Mouse (Mus musculus) G1E (cell line): Measurements from ENCODE around the gene Ints12. TPM values are rescaled to one million over a fixed set of nuclear protein-coding genes. Genes with fewer than 3 reads are reported as not detected.

Experiments
- ATAC-seq: 2 replicates; pipeline ENCODE4 v1.8.0; 2016; ENCODE audit warnings: mild to moderate bottlenecking; ENCODE audit not compliant: insufficient number of reproducible peaks, poor library complexity, low FRiP score, severe bottlenecking; ENCODE audit errors: extremely low read depth
- DNase-seq: peaks from one replicate; pipeline ENCODE4 v3.0.0; 2012; ENCODE audit warnings: low spot score
- H3K27me3 ChIP-seq: 2 replicates; pipeline ENCODE4 v1.6.1; 2012; ENCODE audit warnings: mild to moderate bottlenecking, low read length, inconsistent platforms; ENCODE audit not compliant: insufficient read depth
- H3K36me3 ChIP-seq: replicated peaks from 2 replicates; pipeline ENCODE3; 2012; ENCODE audit warnings: mild to moderate bottlenecking, inconsistent platforms
- H3K4me1 ChIP-seq: 2 replicates; pipeline ENCODE4 v1.6.1; 2012; ENCODE audit warnings: low read depth, low read length, inconsistent platforms, mixed read lengths; ENCODE audit not compliant: insufficient read depth
- H3K4me3 ChIP-seq: 2 replicates; pipeline ENCODE4 v1.5.1; 2012; ENCODE audit warnings: low read depth, mild to moderate bottlenecking, inconsistent platforms, low read length, moderate library complexity, mixed read lengths
- H3K9me3 ChIP-seq: replicated peaks from 2 replicates; pipeline ENCODE4 v1.6.1; 2012; ENCODE audit warnings: inconsistent platforms
- CTCF ChIP-seq: IDR thresholded peaks from 2 replicates; pipeline ENCODE4 v1.5.1; 2012; ENCODE audit warnings: low read depth, low read length, inconsistent platforms, mixed read lengths
- GATA1 ChIP-seq: IDR thresholded peaks from 2 replicates; pipeline ENCODE4 v1.6.1; 2012; ENCODE audit warnings: borderline replicate concordance, low read length, inconsistent platforms, mixed read lengths
- GATA2 ChIP-seq: IDR thresholded peaks from 2 replicates; pipeline ENCODE4 v1.6.1; 2012; ENCODE audit warnings: low read depth, low read length, inconsistent platforms, borderline replicate concordance
- POLR2AphosphoS5 ChIP-seq: IDR thresholded peaks from 2 replicates; pipeline ENCODE4 v1.6.1; 2012; ENCODE audit warnings: low read depth, low read length, inconsistent platforms; ENCODE audit not compliant: insufficient replicate concordance
- TAL1 ChIP-seq: conservative IDR thresholded peaks from 2 replicates; pipeline ENCODE4 v1.6.1; 2012; ENCODE audit warnings: low read depth, low read length, inconsistent platforms, mixed read lengths
- polyA plus RNA-seq: library from polyadenylated mRNA; stranded (reverse); fragments of >175 nt; gene quantifications from 2 replicates; pipeline ENCODE4 v1.2.3, GENCODE M21; 2012
- total RNA-seq, 2 experiments: library from RNA; stranded (forward) in 1 of 2; stranded (reverse) in 1 of 2; fragments of 200-1000 nt in 1 of 2; fragments of >200 nt in 1 of 2; fragmentation: Nextera tagmentation in 1 of 2; gene quantifications; 2 replicates each; pipeline ENCODE4 v1.2.3; 2014 to 2017

Ints12 gene
- total and polyA plus RNA-seq, 3 experiments = 1.8 to 50.2 (median 24.3) TPM

GRCm38 (mm10) chr3:133098909-133099308, 7.3 kb downstream of the Ints12 start:
- Histone ChIP-seq H3K9me3 (no peaks in the 10 kb centered on the region), H3K4me3 (no peak overlapping the region), H3K27me3 (no peaks in the 10 kb centered on the region), H3K4me1 (peaks cover 17% of the 10 kb centered on the region; the same call in 1 of the 2 replicates), H3K36me3 (peaks cover 68% of the 10 kb centered on the region)
- ATAC-seq (no peak), DNase-seq (no peak)
- TF ChIP-seq POLR2AphosphoS5 (no peak), GATA2 (no peak), TAL1 (no peak), CTCF (no peak), GATA1 (no peak)

GRCm38 (mm10) chr3:133103768-133104167, 12.1 kb downstream of the Ints12 start:
- DNase-seq (no peak), ATAC-seq (no peak)
- Histone ChIP-seq H3K4me1 (no peaks in the 10 kb centered on the region), H3K4me3 (no peak overlapping the region), H3K36me3 (peaks cover 79% of the 10 kb centered on the region), H3K9me3 (no peaks in the 10 kb centered on the region), H3K27me3 (no peaks in the 10 kb centered on the region)
- TF ChIP-seq GATA2 = no peak
- no peak for TF ChIP-seq TAL1

- no peak overlapping the region for H3K4me3 ChIP-seq
- H3K36me3 ChIP-seq = peaks cover 78% of the 10 kb centered on the region
- TF ChIP-seq GATA2 (no peak), TAL1 (no peak), POLR2AphosphoS5 (no peak), CTCF (no peak), GATA1 (no peak)
- no peaks in the 10 kb centered on the region for H3K9me3 ChIP-seq
- H3K27me3 ChIP-seq = no peaks in the 10 kb centered on the region
- H3K4me1 ChIP-seq = no peaks in the 10 kb centered on the region
- ATAC-seq (no peak), DNase-seq (no peak)
These were observed 12.8 kb downstream of the Ints12 start for GRCm38 (mm10) chr3:133104436-133104835.

- no peak overlapping the region for H3K4me3 ChIP-seq
- peaks cover 52% of the 10 kb centered on the region for H3K36me3 ChIP-seq
- H3K27me3 ChIP-seq = no peaks in the 10 kb centered on the region
- DNase-seq (no peak), ATAC-seq (no peak)
- no peaks in the 10 kb centered on the region for H3K9me3 ChIP-seq
- peaks cover 3% of the 10 kb centered on the region; the same call in 1 of the 2 replicates for H3K4me1 ChIP-seq
- TF ChIP-seq GATA1 (no peak), TAL1 (no peak), GATA2 (no peak), POLR2AphosphoS5 (no peak), CTCF (no peak)
These were observed 17.1 kb downstream of the Ints12 start for GRCm38 (mm10) chr3:133108731-133109130.

- Histone ChIP-seq H3K4me3 (no peak overlapping the region), H3K27me3 (no peaks in the 10 kb centered on the region), H3K9me3 (no peaks in the 10 kb centered on the region), H3K36me3 (peaks cover 42% of the 10 kb centered on the region), H3K4me1 (peaks cover 4% of the 10 kb centered on the region)
- TF ChIP-seq POLR2AphosphoS5 (no peak), GATA2 (no peak)
- no peak for ATAC-seq
- no peak for DNase-seq
These were observed 18.2 kb downstream of the Ints12 start for GRCm38 (mm10) chr3:133109844-133110243.

GRCm38 (mm10) chr3:133111741-133112140, 20.1 kb downstream of the Ints12 start:
- Histone ChIP-seq H3K9me3 (no peaks in the 10 kb centered on the region), H3K4me3 (no peak overlapping the region), H3K4me1 (peaks cover 14% of the 10 kb centered on the region), H3K27me3 (no peaks in the 10 kb centered on the region), H3K36me3 (peaks cover 28% of the 10 kb centered on the region)
- DNase-seq = no peak
- ATAC-seq = peak; percentile 66
- no peak for TF ChIP-seq GATA1
- TF ChIP-seq GATA2 = no peak
- no peak for TF ChIP-seq POLR2AphosphoS5
- no peak for TF ChIP-seq TAL1
- TF ChIP-seq CTCF = no peak; the same call in 1 of the 2 replicates

GRCm38 (mm10) chr3:133113281-133113680, 21.6 kb downstream of the Ints12 start:
- ATAC-seq (no peak), DNase-seq (no peak)
- Histone ChIP-seq H3K9me3 (no peaks in the 10 kb centered on the region), H3K36me3 (peaks cover 15% of the 10 kb centered on the region), H3K4me3 (no peak overlapping the region), H3K4me1 (peaks cover 17% of the 10 kb centered on the region), H3K27me3 (no peaks in the 10 kb centered on the region)
- TF ChIP-seq CTCF (no peak), GATA2 (no peak), TAL1 (no peak), POLR2AphosphoS5 (no peak), GATA1 (no peak)
